Mouse (Mus musculus): ENCODE data around the gene Lmnb2.

The Lmnb2 gene

DNA sequence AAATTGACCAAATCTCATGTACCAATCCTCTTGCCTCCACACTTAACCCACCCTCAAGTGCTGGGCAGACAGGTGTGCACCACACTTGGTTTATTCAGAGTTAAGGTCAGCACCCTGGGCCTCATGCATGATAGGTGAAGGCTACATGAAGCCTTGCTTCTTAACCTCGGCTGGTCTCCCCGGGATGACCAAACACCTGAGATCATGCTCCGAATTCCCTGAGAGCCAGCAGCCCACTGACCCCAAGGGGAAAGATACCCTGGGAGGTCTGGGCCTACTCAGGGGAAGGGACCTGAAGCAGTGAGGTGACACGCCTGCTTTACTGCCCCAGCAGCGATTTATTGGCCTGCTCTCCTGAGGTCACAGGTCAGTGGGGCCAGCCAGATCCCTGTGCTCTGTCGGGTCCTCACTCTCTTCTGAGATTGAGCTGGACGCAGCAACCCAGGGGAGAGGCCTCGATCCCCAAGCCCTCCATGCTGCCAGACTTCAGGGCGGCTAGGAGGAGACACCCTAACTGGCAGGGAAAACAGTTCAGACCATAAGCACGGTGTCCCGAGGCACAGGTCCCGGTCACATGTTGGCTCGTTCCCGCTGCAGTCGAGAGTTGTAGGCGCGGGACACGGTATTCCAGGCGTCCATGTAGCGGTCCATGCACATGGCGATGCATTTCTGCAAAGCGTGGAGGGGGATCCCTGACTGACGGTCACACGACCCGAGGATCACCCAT lies 18.3 kb downstream of the Lmnb2 start:
- DNase-seq (ENCODE audit: low spot score) = no peak

- DNase-seq (ENCODE audit: low spot score) = no peak
Measured at GRCm38 (mm10) chr10:80899074-80899473, 19.0 kb downstream of the Lmnb2 start.

- no peak for DNase-seq (ENCODE audit: low spot score)
Measured at GRCm38 (mm10) chr10:80897861-80898510, 20.1 kb downstream of the Lmnb2 start.

GRCm38 (mm10) chr10:80896581-80897485 lies 21.2 kb downstream of the Lmnb2 start:
- no peak for DNase-seq (ENCODE audit: low spot score)

DNA sequence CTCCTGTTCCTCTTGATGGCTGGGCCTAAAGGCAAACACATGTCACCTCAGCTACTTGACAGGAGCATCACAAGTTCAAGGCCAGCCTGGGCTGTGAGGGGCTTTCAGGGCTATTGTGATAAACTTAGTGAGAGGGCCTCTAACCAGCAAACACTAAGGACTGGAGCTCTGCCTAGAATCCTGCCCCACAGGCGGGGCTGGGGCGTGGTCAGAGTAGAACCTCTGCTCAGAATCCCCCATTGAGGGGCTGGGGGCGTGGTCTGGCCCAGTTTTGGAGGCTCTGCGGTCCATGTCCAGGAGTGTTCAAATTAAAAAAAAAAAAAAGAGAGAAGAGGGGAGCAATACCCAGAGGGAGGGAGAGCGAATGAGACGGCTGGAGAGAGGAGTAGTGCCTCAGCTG lies 22.3 kb downstream of the Lmnb2 start:
- no peak for DNase-seq (ENCODE audit: low spot score)

DNA sequence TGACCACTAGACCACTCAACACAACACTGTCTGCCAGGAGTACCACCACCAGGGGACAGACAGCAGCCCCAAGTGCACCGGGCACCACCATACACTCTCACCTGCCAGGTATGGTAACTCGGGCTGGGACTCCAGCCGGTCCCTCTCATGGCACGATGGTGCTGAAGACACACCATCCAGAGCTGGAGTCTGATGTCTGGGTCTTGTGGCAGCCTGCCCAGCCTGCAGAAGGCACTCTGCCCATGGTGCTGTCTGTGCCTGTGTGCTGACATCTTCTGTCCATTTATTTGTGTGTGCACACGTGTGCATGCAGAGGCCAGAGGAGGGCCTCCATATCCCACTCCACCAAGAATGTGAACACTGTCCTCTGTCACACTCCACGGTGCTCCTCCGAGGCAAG lies 22.9 kb downstream of the Lmnb2 start:
- DNase-seq (ENCODE audit: low spot score) = no peak

- no peak for DNase-seq (ENCODE audit: low spot score)
Measured at GRCm38 (mm10) chr10:80887181-80887580, 30.9 kb downstream of the Lmnb2 start.

DNA sequence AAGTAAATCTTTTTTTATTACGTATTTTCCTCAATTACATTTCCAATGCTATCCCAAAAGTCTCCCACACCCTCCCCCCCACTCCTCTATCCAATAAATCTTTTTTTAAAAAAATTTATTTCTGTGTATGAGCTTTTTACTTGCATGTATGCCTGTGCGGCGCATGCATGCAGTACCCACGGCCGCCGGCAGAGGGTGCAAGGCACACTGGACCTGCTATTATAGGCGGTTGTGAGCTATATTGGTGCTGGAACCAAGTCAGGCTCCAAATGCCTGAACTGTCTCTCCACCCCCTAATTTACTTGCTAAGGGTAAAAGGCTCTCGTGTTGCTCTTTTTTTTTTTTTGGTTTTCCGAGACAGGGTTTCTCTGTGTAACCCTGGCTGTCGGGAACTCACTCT lies 36.7 kb downstream of the Lmnb2 start:
- DNase-seq (ENCODE audit: low spot score) = peak; percentile 76

GRCm38 (mm10) chr10:80880901-80881300 lies 37.1 kb downstream of the Lmnb2 start:
- DNase-seq (ENCODE audit: low spot score) = no peak

DNA sequence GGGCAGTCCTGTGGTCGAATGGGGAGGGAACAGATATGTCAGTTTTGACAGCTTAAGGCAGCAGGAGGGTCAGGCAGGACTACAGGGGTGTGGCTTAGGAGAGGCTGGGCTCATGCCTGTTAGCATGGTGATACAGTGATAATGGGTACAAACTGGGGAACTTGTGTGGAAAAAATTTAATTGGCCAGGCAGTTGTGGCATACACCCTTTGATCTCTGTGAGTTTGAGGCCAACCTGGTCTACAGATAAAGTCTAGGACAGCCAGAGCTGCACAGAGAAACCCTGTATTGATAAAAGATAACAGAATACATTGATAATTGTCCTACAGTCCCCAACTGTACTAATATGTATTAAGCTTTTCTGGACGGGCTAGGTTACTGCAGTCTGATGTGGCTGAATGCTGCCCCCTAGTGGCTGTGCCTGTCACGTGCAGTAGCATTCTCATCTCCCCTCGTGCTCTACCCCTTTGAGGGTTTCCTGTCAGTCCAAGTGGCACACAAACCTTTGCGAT lies 37.9 kb downstream of the Lmnb2 start:
- peak; percentile 88 for DNase-seq (ENCODE audit: low spot score)

DNA sequence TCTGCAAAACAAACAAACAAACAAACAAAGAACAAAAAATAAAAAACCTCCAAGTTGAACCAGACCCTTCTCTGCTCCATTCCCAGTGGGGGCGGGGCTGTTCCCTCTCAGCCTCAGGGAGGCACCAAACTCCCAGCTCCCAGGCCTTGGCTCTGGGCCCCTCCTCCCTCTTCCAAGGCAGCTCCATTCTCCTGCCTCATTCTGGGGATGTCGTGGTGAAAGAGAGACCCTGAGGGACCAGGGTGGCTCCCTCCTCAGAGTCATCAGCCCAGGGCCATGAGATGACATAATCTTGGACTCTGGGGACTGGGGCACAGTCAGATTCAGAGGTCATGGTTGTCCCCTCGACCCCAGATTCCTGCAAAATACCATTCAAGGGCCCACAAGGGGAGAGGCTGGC lies 41.5 kb downstream of the Lmnb2 start:
- no peak for DNase-seq (ENCODE audit: low spot score)

GRCm38 (mm10) chr10:80876028-80876427 lies 42.0 kb downstream of the Lmnb2 start:
- peak; percentile 76 for DNase-seq (ENCODE audit: low spot score)

DNA sequence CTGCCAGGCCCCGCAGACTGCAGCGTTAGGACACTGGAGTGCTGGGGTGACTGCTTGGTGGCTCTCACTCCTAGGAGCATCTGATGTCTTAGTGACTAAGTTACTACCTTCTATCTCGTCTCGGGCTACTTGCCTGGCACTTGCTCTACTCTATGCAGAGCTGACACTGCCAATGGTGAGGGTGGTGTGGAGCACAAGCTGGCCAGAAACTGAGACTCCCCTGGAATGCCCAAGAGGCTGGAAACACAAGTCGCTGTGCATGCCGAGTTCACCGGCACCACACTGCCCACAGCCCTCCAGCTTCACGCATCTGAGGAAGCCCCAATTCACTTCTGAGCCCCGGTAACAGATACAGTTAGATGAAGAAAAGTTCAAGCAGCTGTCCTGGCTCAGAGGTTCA lies 44.0 kb downstream of the Lmnb2 start:
- no peak for DNase-seq (ENCODE audit: low spot score)

- DNase-seq (ENCODE audit: low spot score) = no peak
Measured at GRCm38 (mm10) chr10:80871581-80871980, 46.5 kb downstream of the Lmnb2 start, which contains the start of gene Tmprss9. TSS of gene Tmprss9 (plus strand) at chr10:80871848.

DNA sequence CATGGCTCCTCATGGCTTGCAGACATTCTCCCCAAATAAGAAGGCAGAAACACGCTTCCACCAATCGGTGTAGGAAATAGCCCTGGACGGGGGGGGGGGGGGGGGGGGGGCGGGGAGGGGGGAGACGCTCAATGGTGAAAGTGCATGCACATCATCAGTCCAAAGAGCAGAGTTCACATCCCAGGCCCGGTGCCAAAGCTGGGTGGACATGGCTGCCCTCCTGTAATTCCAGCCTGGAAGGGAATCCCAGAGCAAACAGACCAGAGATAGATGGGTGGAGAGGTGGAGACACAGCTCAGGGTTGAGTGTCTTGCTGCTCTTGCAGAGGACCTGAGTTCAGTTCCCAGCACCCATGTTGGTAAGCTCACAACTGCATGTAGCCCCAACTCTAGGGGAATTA lies 47.1 kb downstream of the Lmnb2 start:
- no peak for DNase-seq (ENCODE audit: low spot score)

GRCm38 (mm10) chr10:80864446-80864845 lies 53.6 kb downstream of the Lmnb2 start:
- DNase-seq (ENCODE audit: low spot score) = no peak

GRCm38 (mm10) chr10:80862305-80862704 lies 55.7 kb downstream of the Lmnb2 start:
- no peak for DNase-seq (ENCODE audit: low spot score)

- no peak for DNase-seq (ENCODE audit: low spot score)
Measured at GRCm38 (mm10) chr10:80858350-80858935, 59.6 kb downstream of the Lmnb2 start.

DNA sequence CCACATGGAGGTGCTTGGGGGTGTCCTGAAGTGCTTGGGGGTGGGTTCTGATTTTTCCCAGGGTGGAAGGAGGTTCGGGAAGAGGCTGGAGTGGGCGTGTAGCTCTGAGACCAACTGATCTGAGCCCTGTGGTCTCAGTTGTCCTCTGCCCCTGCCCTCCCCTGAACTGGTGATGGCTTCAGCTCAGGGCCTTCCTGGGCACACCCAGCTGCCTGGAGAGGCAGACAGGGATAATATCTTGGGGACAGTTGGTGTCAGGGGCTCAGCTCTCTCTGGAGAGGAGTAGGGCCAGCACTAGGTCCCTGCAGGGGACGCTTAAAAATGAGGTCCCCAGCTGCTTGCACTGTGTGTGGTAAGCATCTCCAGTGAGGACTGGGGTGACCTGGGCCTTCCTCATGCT lies 60.2 kb downstream of the Lmnb2 start:
- DNase-seq (ENCODE audit: low spot score) = no peak

- no peak for DNase-seq (ENCODE audit: low spot score)
Measured at GRCm38 (mm10) chr10:80857386-80857785, 60.7 kb downstream of the Lmnb2 start.

DNA sequence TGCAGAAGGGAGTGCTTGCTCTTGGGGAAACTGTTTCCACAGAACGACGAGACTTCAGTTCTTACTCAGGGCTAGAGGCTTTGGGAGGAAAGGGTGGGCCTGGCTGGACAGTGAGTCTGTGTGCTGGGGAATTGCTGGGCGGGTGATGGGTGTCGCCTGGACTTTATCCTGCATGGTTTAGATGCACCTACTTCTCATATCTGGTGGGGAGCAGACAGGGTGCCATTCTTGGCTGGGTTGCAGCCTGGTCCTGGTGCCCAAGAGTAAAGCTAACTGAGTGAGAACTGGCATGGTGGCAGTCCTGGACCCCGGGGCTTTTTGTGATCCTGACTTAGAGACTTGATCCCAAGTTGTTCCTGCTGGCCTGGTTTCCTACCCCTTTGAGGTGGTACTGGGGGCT lies 61.1 kb downstream of the Lmnb2 start:
- no peak for DNase-seq (ENCODE audit: low spot score)

DNA sequence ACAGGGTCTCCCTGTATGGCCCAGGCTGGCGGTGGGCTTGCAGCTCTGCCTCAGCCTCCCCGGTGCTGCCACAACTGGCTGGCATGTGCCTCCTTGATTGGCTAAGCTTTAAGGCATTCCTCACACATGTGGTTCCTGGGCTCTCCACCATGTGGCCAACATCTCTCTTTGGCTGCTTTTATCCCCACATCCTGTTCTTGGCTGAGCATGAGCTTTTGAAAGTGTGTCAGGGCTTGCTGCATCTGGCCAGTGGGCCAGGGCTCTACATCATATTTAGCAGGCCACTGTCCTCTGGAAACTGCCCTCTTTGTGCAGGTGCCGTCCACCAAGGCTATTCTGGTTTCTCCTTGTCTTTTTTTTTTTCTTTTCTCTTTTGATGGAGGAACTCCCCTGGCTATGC lies 61.8 kb downstream of the Lmnb2 start:
- no peak for DNase-seq (ENCODE audit: low spot score)

Measured in retina, embryonic 14.5 days (tissue).